Mouse (Mus musculus) cerebellum, adult 2 months (tissue): ENCODE results near the gene Pik3cg.

Experiments
- CTCF ChIP-seq: fragments of 200-500 bp; IDR thresholded peaks from 2 replicates; pipeline ENCODE4 v1.5.1; 2011; ENCODE audit warnings: low read depth, mild to moderate bottlenecking, control low read depth, low read length, moderate library complexity, borderline replicate concordance; ENCODE audit not compliant: insufficient read depth
- POLR2A ChIP-seq: fragments of 200-500 bp; IDR thresholded peaks from 2 replicates; pipeline ENCODE4 v1.6.1; 2011; ENCODE audit warnings: low read length, control low read depth, borderline replicate concordance; ENCODE audit not compliant: insufficient read depth

DNA sequence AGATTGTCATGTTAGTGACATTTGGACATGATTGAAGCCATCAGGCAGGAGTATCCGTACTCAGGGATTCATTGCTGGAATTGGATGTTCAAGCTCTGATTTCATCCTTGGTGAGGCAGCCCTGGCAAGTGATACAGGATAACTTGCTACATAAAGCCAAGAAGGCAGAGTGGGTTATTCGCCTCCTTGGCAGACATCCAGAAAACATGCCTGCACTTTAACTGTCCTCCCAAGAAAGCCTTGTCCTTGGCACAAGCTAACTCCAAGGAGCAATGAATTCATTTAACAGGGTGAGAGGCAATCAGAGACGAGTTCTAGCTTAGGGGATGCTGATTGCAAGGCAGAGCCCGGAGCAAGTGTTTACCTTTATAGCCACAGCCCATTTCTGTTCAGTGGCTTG is 25.4 kb upstream of the Pik3cg start:
- TF ChIP-seq CTCF: no peak
- no peak for TF ChIP-seq POLR2A
